In the genomic region with DNA sequence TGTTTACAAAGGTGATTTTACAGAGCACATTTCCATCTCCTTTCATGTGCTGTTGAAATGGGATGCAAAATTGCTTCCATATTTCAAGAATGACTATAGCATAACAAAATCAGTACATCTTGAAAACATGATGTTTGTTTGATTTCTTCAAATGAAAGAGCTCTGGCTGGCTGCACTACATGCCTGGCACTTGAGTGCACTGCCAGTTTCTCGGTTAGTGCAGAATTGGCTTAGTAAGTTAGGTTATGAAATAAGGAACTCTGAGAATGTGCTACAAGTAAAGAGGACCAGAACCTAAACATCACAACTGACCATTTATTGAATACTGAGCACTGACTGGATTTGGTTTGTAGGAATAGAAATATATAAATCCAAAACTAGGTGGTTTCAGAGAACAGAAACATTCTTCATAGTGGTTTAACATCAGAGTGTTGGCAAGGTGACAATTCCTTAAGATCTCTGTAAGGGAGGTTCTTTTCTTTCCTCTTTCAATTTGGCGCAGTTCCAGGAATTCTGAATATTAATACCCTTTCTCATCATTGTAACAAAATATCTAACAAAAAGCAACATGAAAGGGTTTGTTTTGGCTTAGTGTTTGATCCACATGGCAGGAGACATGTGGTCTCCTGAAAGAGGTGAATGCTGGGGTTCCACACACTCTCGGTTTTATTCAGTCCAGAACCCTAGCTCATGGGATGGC, we compare ENCODE assay signal across 15 mouse cellular contexts.
"Had no signal": no experiment of that assay in that cellular context is flagged by ENCODE, and none has a peak within 500 bp of the region (broad histone marks: within the 10 kb centered on the region; RNA-seq: fewer than 3 reads in every experiment).

No protein-coding gene starts in this region.

- H3K9ac ChIP-seq: kidney, embryonic 15.5 days; liver, embryonic 13.5 days; liver, postnatal 0 days; midbrain, embryonic 15.5 days; neural tube, embryonic 12.5 days had no signal

- H3K27ac ChIP-seq: kidney, embryonic 15.5 days; left cerebral cortex, adult 2 months; liver, embryonic 13.5 days; midbrain, embryonic 15.5 days; neural tube, embryonic 12.5 days had no signal

- H3K4me3 ChIP-seq: kidney, embryonic 15.5 days; left cerebral cortex, adult 2 months; liver, embryonic 13.5 days; midbrain, embryonic 15.5 days; neural tube, embryonic 12.5 days had no signal

- H3K9me3 ChIP-seq: kidney, embryonic 15.5 days; liver, embryonic 13.5 days; midbrain, embryonic 15.5 days; neural tube, embryonic 12.5 days had no signal

- H3K27me3 ChIP-seq: kidney, embryonic 15.5 days; liver, embryonic 13.5 days; midbrain, embryonic 15.5 days; neural tube, embryonic 12.5 days had no signal

- ATAC-seq: intestine, embryonic 16.5 days; liver, postnatal 0 days; midbrain, embryonic 15.5 days had no signal

- DNase-seq: kidney, adult 2 months; kidney, postnatal 14 days; liver; liver, embryonic 13.5 days; liver, postnatal 0 days; retina, postnatal 1 day; right cerebral cortex, postnatal 4 days; spleen, adult 18-20 months; thymus, adult 18-20 months; thymus, postnatal 25 days had no signal

- H3K4me2 ChIP-seq: kidney, embryonic 15.5 days; liver, embryonic 13.5 days; midbrain, embryonic 15.5 days; neural tube, embryonic 12.5 days had no signal

- H3K36me3 ChIP-seq: kidney, embryonic 15.5 days; liver, embryonic 13.5 days; midbrain, embryonic 15.5 days; neural tube, embryonic 12.5 days had no signal

- H3K4me1 ChIP-seq: kidney, embryonic 15.5 days; liver, embryonic 13.5 days; midbrain, embryonic 15.5 days; neural tube, embryonic 12.5 days had no signal
